Mouse (Mus musculus): Measurements from ENCODE around the gene Gm5141.

GRCm38 (mm10) chr13:62733322-62733721, 52.3 kb downstream of the Gm5141 start:
- TF ChIP-seq TAL1 (IDR thresholded peaks at IDR 0.05; ENCODE audit: low read length) (no peak), GATA1 (IDR thresholded peaks at IDR 0.05; ENCODE audit: low read length) (no peak)
